Mouse (Mus musculus): ENCODE data around the gene Edaradd.

Gene Edaradd

DNA sequence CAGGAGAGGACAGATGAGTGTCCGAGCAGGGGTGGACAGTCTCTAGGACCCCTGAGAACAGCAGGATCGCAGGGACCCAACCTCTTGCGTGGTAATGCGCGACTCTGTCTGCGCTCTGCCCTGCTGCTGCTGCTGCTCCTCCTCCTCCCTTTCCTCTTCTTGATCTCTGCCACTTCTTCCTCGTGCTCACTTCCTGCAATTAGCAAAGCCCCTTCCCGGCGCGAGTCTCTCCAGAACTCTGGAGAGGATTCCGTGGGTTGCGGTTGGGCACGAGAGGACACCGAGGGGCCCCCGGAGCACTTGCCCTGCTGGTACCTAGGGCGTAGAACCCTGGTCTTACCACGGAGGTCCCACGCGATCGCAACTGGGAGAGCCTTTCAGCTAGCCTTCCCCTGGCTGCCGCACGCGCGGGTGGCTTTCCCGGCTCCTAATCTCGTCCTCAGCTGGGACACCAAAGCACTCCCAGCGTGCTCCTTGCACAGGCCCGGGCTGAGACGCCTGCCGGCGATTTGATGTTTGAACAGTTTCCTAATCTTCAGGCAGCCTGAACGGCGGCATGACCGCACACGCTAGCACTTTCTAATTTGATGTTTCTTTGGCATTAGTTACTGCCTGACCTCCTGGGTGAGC lies at the start of gene Edaradd:
Edaradd (minus strand) TSS at position 484 of the 630 bp plus-strand sequence.
- DNase-seq (ENCODE audit: extremely low spot score), result peak; percentile 71

DNA sequence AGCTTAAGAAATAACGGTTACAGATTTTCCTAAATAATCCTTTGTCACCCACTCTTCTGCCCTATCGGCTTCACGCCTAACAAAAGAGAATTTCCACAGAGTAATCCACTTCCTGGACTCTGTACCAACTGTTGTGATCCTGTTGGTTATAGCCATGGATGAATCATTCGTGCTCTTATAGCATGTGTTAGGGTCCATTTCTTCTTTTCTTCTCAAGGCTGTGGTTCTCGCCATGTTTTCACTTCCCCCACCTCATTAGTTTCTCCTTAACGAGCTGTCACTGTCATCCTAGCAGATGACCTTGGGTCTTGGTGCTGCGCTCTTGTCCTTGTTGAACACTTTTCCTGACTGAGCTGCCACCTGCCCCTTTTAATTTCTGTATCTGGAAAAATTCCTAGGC lies 49.5 kb upstream of the Edaradd start:
- DNase-seq (ENCODE audit: extremely low spot score), result no peak

DNA sequence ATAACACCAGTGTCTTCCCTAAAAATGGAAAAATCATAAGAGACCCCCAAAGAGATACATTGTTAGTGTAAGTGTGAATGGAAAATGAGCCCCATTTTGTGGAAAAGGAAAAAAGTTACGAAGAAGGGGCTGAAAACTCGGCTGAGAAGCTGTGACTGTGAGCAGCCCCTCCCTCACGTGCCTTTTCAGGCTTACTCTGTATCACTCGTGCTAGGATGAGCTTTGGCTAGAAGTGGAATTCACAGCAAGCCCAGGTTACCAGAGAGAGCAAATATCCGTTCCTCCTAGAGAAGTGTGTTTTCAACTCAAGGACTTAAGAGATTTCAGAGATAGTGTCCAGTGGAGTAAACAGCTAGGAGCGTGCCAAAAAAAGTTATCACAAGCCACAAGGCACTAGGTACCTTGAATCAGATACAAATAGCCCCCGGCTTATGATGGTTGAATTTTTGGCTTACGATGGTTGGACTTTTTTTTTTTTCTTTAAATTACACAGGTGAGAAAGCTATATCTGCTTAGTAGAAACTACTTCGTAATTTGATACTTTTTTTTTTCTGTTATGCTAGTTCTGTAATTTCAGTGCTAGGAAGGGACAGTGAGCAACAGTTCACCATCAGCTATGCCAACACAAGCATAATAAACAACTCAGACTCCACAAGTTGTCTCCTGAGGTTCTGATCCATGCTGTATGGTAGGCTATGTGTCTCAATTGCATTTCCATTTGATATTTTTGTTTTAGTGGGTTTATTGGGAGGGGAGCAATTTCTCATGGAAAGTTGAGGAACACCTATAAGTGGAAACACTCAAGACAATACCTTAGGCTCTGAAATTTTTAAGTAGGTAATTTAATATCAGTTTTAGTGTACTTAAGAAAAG lies 48.6 kb upstream of the Edaradd start:
- DNase-seq (ENCODE audit: extremely low spot score), result no peak

DNA sequence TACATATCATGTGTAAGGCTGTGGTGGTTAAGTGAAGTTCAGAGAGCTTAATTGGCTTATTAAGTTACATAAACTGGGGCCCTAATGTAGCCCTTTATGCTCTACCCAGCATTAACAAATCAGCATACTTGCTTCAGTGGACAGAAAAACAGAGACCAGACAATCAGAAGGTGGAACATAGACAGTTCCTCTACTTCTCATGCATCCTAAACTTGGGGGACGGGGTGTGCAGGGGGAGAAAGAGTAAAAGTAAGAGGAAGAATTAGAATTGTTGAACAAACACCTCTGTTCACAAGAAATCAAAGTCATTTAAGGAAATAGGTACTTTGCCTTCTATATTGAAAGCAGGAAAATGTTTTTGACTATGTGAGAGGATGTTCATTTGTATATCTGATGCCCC lies 47.7 kb upstream of the Edaradd start:
- DNase-seq (ENCODE audit: extremely low spot score), result no peak

DNA sequence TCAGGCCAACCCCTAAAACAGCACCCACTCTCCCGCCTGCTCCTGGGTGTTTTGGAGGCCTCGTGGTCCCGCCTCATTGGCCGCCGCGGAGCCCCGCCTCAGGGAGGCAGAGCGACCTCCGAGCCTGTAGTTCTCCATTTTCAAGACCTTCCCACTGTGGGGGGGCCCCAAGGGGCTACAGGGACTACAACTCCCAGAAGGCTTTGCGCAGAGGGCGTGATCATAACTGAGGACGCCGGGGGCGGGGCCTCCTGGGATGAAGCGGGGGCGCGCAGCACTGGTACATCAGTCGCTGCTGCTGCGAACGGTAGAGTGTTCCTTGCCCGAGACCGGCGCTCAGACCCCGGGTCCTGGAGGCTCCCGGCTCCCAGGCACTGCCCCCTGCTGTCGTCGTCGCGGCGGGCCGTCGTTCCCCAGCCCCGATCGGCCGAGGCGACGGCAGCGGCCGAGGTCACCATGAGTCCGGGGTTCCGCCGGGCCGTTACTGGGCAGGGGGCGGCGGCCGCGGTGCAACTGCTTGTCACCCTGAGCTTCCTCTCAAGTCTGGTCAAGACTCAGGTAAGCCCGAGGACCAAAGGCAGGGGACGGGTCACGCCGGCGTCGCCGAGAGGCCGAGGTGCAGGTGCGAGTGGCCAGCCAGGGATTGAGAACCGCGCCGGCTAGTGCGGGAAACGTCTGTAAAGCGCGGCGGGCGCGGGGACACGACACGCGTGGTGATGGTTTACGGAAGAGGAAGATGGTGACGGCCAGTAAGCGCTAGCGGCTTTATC lies 45.6 kb upstream of the Edaradd start, which contains the start of gene Ero1lb:
Ero1lb (plus strand) TSS at position 254 of the 770 bp plus-strand sequence.
- peak; percentile 98 for DNase-seq (ENCODE audit: extremely low spot score)

DNA sequence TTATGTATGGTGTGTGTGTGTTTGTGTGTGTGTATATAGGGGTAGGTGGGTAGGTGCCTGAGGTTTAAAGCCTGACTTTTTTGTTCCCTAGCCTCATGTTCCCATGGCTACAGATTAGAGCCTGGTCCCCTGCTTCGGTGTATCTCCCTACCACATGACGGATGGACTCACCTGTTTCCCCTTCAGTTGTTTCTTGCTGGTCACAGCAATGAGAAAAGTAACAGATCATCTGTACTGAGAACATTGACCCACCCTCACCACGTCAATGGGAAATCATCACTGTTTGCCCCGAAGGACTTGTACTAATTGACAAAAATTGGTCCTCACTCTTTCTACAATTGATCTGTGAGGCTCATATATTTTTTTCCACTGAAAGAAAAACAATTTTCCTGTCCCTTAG lies 42.0 kb upstream of the Edaradd start:
- DNase-seq (ENCODE audit: extremely low spot score), result no peak

DNA sequence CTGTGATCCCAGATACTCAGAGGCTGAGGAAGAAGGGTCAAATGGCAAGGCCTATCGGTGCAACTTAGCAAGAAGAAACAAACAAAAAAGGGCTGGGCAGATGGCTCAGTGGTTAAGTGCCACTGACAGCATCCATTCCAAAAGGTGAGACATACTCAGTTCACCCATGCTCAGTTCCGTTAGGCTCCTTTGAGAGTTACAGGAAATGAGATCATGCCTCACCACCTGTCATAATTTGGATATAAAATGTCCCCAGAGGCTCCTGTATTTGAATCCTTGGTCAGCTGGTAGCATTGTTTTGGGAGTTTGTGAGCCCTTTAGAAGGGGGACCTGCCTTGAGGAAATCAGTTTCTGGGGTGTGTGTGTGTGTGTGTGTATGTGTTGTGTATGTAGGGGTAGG lies 41.5 kb upstream of the Edaradd start:
- no peak for DNase-seq (ENCODE audit: extremely low spot score)

DNA sequence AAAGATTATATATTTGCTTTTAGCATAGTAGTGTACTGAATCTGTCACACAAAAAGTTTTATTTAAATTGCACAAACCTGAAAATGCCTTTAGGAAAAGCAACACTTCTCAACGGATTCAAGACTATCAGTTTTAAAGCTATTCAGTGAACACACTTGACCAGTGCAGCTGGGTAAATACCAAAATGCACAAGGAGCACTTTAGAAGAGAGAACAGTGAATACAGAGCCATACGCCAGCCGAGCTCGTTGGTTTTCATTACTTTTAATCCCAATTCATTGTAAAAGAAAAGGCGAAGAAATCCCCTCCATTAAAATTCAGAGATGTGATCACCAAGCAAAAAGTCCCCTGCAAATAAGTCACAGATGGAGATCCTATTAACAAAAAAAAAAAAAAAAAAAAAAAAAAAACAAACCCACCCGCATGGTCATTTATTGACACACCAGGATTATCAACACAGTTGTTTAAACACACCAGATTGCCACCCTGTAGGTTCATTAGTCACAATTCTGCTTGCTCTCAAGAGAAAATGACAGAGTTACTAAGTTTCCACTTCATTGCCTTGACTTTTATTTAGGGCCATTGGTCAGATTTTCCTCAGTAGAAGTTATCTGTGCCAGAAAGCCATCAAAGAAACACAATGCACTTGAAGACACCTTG lies 39.4 kb upstream of the Edaradd start:
- DNase-seq (ENCODE audit: extremely low spot score), result no peak

DNA sequence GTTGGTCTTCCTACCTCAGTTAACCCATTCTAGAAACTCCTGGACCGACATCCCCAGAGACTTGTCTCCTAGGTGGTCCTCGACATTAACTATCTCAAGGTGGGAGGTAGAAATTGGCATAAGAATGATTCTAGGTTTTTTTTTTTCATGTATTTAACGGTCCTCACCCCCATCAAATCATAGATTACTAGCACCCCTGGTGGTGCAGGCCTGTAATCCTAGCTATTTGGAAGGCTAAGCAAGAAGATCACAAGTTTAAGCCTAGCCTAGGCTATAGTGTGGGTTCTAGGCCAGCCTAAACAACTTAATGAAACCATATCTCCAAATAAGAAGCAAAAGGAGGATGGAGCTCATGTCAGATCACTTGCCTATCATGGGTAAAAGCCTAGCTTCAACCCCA lies 38.8 kb upstream of the Edaradd start:
- DNase-seq (ENCODE audit: extremely low spot score), result no peak

DNA sequence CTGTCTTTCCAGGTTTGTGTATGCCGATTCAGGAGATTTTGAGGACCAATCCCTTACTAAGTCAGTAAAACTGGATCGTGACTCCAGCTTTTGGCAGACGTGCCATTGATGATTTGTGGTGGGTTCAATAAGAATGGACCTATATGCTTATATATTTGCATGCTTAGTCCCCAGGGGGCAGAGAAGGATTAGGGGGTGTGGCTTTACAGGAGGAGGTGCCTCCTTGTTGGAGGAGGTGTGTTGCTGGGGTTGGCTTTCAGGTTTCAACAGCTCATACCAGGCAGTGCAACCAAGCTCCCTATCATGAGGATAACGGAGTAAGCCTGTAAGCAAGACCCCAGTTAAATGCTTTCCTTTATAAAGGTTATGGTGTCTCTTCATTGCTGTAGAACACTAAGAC lies 34.0 kb upstream of the Edaradd start:
- DNase-seq (ENCODE audit: extremely low spot score), result no peak

DNA sequence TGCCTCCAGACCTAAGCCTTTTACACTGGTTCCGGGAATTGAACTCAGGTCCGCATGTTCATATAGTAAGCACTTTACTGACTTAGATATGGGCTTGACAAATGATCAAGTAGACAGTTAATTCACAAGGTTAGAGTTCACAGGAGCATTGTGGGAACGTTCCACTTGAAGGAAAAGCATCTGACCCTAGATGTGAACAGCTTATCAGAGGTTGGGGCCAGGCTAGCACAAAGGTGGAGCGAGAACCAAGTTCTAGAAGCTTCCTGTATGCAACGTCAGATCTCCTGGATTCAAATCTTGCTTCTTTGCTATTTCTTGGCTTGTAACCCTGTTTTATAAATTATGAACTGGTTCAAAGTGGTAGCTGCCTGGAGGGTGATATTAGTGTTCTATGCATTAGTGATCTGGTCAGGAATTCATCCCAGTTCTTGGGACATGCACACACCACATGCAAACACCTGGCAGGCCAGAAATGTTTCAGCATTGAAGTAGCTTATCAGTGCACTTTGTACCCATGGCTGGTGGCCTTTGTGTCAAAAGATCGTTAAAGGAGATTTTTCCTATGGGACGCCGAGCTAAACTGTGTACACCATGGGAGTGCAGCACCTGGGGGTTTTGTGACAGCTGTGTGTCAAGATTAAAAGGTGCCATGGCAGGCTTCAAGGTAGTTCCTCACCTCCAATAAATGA lies 23.8 kb upstream of the Edaradd start:
- no peak for DNase-seq (ENCODE audit: extremely low spot score)

DNA sequence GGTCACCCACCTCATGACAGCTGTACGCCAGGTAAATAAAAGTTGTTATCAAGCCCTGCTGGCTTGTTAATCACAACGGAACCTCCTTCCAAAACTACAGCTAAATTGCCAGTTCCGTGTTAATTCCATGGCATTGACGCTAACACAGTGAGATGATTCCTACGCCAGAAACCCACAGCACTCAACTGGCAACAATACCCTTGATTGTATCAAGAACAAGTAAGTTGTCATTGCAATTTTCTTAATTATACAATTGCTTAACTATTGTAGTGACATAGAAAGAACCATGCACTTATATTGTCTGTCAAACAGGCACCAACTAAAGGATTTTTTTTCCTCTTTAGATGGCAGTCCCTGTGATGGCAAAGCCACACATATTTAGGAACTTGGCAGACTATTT lies 23.0 kb upstream of the Edaradd start:
- no peak for DNase-seq (ENCODE audit: extremely low spot score)

DNA sequence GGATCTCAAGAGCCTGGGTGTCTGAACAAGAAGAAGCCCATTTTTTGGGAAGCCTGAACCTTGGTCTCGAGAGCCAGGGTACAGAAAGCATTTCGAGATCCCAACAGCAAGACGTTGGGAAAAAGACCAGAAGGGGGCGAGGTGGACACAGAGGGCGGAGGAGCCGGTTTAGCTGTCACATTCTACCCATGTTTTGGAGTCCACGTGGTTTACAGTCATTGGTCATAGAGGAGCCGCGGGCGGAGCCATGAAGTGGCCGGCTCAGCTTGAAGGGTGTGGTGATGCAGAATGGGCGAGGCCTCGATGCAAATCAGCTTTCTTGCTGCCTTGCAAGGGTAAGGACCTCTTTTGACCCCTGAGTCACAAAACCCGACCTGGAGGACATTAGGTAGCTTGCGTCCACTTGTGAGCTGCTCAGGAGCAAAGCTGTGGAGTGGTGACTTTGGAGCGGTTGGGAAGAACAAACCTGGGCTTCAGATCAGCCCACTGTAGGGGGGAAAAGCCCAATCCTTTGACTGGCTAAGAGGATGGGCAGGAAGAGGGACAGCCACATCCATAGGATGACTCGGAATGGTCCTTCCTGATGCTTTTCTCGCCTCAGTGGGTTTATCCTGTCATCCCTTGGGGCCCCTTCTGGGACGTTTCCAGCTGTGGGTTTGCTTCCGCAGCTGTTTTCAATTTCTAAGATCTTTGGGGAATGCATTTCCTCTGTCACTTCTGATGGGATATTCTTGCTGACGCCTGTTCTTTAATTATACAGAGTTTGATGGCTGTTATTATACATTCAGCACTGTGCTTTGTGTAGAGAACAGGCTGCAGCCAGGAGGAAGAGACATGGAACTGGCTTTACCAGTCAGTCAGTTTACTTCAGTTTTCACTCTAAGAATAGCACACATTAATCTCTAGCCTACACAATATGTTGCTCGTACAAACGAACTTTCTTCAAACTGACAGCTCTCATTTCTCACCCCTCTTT lies 22.1 kb upstream of the Edaradd start:
- peak; percentile 77 for DNase-seq (ENCODE audit: extremely low spot score)

DNA sequence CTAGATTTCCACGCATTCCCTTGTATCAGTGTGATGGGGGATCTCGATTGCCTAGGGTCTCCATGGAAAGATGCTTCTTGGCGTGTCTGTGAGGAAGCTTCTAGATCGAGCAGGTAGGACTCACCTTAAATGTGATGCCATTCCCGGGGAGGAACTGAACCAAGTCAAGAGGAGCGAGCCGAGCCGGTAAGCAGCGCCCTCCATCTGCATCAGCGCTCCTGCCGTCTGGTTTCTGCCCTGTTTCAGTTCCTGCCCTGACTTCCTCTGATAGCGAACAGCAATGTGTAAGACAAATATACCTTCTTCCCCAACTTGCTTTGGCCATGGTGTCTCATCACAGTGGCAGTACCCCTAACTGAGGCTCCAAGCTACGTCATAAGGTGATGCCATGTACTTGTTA lies 19.9 kb upstream of the Edaradd start:
- no peak for DNase-seq (ENCODE audit: extremely low spot score)

DNA sequence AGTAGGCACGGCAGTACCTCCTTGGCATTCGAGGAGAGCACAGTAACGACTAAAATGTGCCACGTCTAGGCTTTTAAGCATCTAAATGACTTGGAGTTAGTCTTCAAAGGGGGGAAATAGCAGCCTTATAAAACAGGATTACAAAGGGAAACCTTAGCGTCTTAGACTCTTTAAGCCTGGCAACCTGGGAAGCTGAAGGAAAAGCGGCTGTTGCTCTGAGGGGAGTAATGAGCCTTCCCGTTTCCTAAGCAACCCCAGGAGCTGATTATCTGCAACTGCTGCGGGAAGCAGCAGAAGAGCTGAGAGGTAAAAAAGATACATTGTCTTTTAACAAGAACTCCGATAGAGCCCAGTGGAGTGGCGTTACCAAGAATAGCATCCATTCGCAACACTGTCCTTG lies 19.5 kb upstream of the Edaradd start:
- DNase-seq (ENCODE audit: extremely low spot score), result no peak

DNA sequence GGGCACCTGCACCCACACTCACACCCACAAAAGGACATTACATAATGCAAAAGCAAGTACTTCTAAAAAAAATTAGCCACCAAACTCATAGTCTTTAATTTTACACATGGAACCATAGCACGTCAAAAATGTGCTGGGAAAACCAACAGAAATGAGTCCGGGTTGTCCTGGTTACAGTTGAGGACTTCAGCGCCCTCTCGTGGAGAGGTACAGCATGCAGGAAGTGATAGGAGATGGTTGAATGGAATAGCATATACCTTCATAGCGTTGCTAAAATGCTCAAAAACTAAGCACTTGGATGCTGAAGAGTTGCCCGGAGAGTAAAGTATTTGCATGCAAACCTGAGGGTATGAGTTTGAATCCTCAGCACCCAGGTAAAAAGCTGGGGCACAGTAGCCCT lies 17.7 kb upstream of the Edaradd start:
- DNase-seq (ENCODE audit: extremely low spot score), result no peak

DNA sequence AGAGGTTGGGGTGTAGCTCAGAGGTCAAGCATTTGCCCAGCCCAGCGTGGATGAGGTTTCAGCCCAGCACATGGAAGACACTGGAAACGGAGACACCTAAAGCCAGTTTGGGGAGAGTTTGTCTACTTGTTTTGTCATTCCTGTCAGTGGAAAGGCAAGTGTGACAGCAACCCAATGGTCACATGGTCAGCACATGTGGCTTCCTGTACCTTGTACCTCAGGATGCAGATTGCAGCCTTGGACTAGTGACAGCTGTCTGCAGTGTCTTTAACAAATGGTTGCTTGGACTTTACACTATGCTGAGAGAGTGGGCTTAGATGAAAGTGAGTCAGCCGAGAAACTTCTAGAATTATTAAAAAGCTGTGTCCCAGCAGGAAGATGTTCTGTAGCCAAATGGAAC lies 14.4 kb upstream of the Edaradd start:
- no peak for DNase-seq (ENCODE audit: extremely low spot score)

DNA sequence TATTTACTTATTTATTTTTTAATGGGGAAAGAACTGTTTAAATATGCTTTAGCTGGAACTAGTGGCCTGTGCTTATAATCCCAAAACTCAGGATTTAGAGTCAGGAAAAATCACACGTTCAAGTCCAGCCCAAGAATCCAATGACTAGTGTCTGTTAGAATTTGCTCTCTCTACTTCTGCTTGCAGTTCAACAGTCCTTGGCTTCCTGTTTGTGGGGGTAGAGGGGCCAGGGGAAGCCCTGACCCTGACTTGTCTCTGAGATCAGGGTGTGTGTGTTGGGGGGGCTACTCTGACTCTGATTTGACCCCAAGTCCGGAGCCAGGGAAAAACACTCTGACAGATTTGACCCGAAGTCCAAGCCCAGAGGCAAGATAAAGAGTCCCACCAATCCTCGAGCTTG lies 5.4 kb upstream of the Edaradd start:
- DNase-seq (ENCODE audit: extremely low spot score), result no peak

DNA sequence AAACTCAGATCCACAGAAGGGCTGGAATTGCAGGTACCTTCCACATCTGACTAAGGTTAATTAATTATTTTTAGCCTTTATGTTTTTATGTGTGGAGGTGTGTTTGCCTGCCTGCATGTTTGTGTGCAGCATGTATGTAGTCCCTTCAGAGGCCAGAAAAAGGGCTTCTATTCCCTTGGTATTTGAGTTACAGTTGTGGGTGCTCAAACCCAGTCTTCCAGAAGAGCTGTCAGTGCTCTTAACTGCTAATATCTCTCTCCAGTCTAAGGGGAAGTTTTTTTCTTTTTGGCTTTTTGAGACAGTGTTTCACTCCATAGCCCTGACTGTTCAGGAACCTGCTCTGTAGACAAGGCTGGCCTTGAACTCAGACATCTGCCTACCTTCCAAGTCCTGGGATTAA lies 2.1 kb upstream of the Edaradd start:
- no peak for DNase-seq (ENCODE audit: extremely low spot score)

DNA sequence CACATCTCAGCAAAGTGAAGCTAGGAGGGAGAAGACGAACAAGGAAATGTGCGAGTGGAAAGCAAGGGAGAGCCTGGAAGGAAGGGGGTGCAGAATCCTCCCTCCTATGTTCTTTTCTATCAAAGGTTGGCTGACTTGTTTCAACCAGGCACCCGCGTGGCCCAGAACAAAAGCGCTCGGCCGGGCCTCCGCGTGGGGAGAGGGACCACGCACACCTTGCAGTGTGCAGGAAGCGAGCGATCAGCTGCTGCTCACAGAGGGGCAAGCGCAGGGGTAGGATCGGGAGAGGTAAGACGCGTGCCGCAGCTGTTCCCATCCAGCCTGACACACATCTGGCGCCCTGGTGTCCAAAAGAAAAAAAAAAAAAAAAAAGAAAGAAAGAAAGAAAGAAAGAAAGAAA lies 867 bp downstream of the Edaradd start:
- DNase-seq (ENCODE audit: extremely low spot score), result peak; percentile 33
